Mouse (Mus musculus): ENCODE measurements around the gene Ifnl2. TPM values are rescaled to one million over a fixed set of nuclear protein-coding genes. Genes with fewer than 3 reads are reported as not detected.
A peak's percentile ranks its signal among the peaks of the same experiment; 100 is the strongest.
"Not testable (repeated sequence)": the region's sequence is repeated elsewhere in the genome, so short reads cannot be mapped to it uniquely, and the experiment has no call there.

Gene Ifnl2
- total RNA-seq (2012; rRNA removed): not detected in 2 replicates

DNA sequence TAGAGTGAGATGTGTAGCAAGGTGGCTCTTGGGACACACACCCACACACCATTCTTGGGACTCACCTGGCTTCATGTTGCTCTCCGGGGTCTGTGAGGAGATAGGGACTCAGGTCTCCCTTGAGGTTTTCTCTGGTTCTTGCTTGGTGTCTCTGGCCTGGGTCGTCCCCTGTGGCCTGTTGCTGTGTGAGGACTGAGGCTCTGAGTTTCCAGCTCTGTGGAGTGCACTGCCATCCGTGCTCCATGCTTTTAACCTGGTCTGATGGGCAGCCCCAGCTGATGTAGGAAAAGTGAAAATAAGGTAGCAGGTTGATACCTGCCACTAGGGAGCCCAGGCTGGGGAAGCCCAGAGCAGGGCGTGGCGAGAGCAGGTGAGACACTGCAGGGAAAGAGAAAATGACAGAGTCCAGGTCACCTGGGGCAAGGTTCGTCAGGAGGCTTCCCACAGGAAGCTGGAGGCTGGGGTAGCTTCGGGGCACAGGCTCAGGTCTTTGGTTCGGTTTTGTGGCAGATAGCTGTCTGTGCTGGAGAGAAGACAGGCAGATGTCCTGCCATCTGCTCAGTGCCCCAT lies at the start of gene Ifnl2:
Gene Ifnl2, minus strand, starts transcription at position 51 of the 570 bp plus-strand sequence.
- in situ Hi-C loops (cut with MboI; ENCODE audit: low sequenced_read_pairs in 2 of 2, unreplicated experiment in 2 of 2); H3K4me3 ChIP-seq (ENCODE audit: insufficient read depth in 1 of 2, low read depth in 1 of 2, low read length in 2 of 2, poor library complexity in 1 of 2, severe bottlenecking in 1 of 2); H3K9me3 ChIP-seq (ENCODE audit: control insufficient read depth, insufficient read depth, low read depth, low read length): not testable (repeated sequence)

GRCm38 (mm10) chr7:28558486-28558885 lies 48.2 kb upstream of the Ifnl2 start:
- DNase-seq (ENCODE audit: low read depth, low spot score): no peak
- Histone ChIP-seq H3K27ac (ENCODE audit: insufficient read depth, low read depth, low read length, poor library complexity, severe bottlenecking) (no peak overlapping the region), H3K4me3 (ENCODE audit: insufficient read depth in 1 of 2, low read depth in 1 of 2, low read length in 2 of 2, poor library complexity in 1 of 2, severe bottlenecking in 1 of 2) (no peak overlapping the region), H3K4me1 (ENCODE audit: control insufficient read depth in 2 of 2, insufficient read depth in 2 of 2, low read length in 2 of 2, poor library complexity in 1 of 2) (peaks cover 10 to 36% of the 10 kb centered on the region in 2 experiments), H3K9ac (ENCODE audit: insufficient read depth, low read depth, low read length, poor library complexity, severe bottlenecking) (no peak overlapping the region), H3K36me3 (ENCODE audit: control insufficient read depth, insufficient read depth, low read length, poor library complexity, severe bottlenecking) (peaks cover 41% of the 10 kb centered on the region), H3K9me3 (ENCODE audit: control insufficient read depth, insufficient read depth, low read depth, low read length) (no peaks in the 10 kb centered on the region)
- TF ChIP-seq ZNF384 (IDR thresholded peaks at IDR 0.05; ENCODE audit: low read depth, low read length) (no peak), ZC3H11A (IDR thresholded peaks at IDR 0.05; ENCODE audit: borderline replicate concordance, low read depth, low read length) (no peak), CHD2 (IDR thresholded peaks at IDR 0.05; ENCODE audit: low read depth, low read length) (no peak), MAFK (IDR thresholded peaks at IDR 0.05; ENCODE audit: insufficient read depth, low read depth, low read length) (no peak), HCFC1 (IDR thresholded peaks at IDR 0.05; ENCODE audit: borderline replicate concordance, insufficient read depth, low read length) (no peak)
- in situ Hi-C loops (cut with MboI; ENCODE audit: low sequenced_read_pairs in 2 of 2, unreplicated experiment in 2 of 2): no loop called here

More for the DNA sequence above, at the start of gene Ifnl2:
- H3K4me1 ChIP-seq (ENCODE audit: control insufficient read depth in 2 of 2, insufficient read depth in 2 of 2, low read length in 2 of 2, poor library complexity in 1 of 2); H3K36me3 ChIP-seq (ENCODE audit: control insufficient read depth, insufficient read depth, low read length, poor library complexity, severe bottlenecking); DNase-seq (ENCODE audit: low read depth, low spot score); H3K9ac ChIP-seq (ENCODE audit: insufficient read depth, low read depth, low read length, poor library complexity, severe bottlenecking); H3K27ac ChIP-seq (ENCODE audit: insufficient read depth, low read depth, low read length, poor library complexity, severe bottlenecking): not testable (repeated sequence)

DNA sequence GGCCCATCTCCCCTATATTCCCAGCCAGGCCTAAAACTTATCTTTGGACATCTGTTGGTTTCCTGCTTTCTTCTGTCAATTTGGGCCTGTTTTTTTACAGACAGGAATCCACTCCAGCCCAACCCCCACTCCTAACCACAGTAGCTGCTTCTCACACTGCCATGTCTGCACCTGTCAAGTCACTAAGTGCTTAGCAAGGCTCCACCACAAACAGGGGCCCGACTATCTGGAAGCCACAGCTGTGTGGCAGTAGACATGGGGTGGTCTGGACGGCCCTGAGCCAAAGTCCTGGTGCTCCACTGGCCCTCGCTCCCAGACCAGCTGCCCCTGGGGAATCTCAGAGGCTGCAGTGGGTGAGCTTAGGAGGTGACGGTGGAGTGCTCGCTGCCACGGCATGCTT lies 47.5 kb upstream of the Ifnl2 start:
- Histone ChIP-seq H3K36me3 (ENCODE audit: control insufficient read depth, insufficient read depth, low read length, poor library complexity, severe bottlenecking) (peaks cover 34% of the 10 kb centered on the region), H3K4me3 (ENCODE audit: insufficient read depth in 1 of 2, low read depth in 1 of 2, low read length in 2 of 2, poor library complexity in 1 of 2, severe bottlenecking in 1 of 2) (no peak overlapping the region), H3K9me3 (ENCODE audit: control insufficient read depth, insufficient read depth, low read depth, low read length) (no peaks in the 10 kb centered on the region), H3K4me1 (ENCODE audit: control insufficient read depth in 2 of 2, insufficient read depth in 2 of 2, low read length in 2 of 2, poor library complexity in 1 of 2) (peaks cover 10 to 36% of the 10 kb centered on the region in 2 experiments), H3K27ac (ENCODE audit: insufficient read depth, low read depth, low read length, poor library complexity, severe bottlenecking) (0 out of 2 replicates have a peak overlapping the region, but pooled peaks have one; percentile 26), H3K9ac (ENCODE audit: insufficient read depth, low read depth, low read length, poor library complexity, severe bottlenecking) (no peak overlapping the region)
- no peak for DNase-seq (ENCODE audit: low read depth, low spot score)
- in situ Hi-C loops (cut with MboI; ENCODE audit: low sequenced_read_pairs in 2 of 2, unreplicated experiment in 2 of 2): no loop called here
- TF ChIP-seq ZNF384 (IDR thresholded peaks at IDR 0.05; ENCODE audit: low read depth, low read length) (no peak), MAFK (IDR thresholded peaks at IDR 0.05; ENCODE audit: insufficient read depth, low read depth, low read length) (no peak), CHD2 (IDR thresholded peaks at IDR 0.05; ENCODE audit: low read depth, low read length) (no peak), HCFC1 (IDR thresholded peaks at IDR 0.05; ENCODE audit: borderline replicate concordance, insufficient read depth, low read length) (no peak), ZC3H11A (IDR thresholded peaks at IDR 0.05; ENCODE audit: borderline replicate concordance, low read depth, low read length) (no peak)

DNA sequence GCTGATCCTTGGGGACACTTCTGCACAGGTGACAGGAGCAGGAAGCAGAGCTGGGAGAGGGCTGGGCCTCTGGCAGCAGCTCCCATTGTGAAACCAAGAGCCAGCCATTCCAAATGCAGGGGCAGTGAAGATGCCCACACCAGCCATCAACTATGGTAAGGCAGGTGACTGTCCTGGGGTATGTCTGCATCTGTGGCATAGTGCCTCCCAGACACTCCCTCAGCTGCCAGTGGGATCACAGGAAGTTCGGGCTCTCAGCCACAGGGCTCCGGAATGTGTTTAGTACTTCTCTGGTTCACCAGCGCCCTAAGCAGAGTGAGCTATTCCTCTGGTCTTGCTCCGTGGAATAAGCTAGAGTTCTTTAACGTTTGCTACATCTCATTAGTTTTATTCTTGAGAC lies 46.8 kb upstream of the Ifnl2 start:
- TF ChIP-seq ZC3H11A (IDR thresholded peaks at IDR 0.05; ENCODE audit: borderline replicate concordance, low read depth, low read length) (no peak), MAFK (IDR thresholded peaks at IDR 0.05; ENCODE audit: insufficient read depth, low read depth, low read length) (no peak), CHD2 (IDR thresholded peaks at IDR 0.05; ENCODE audit: low read depth, low read length) (no peak), ZNF384 (IDR thresholded peaks at IDR 0.05; ENCODE audit: low read depth, low read length) (no peak), HCFC1 (IDR thresholded peaks at IDR 0.05; ENCODE audit: borderline replicate concordance, insufficient read depth, low read length) (no peak)
- Histone ChIP-seq H3K27ac (ENCODE audit: insufficient read depth, low read depth, low read length, poor library complexity, severe bottlenecking) (peak overlapping the region; percentile 60; the same call in 1 of the 2 replicates), H3K9me3 (ENCODE audit: control insufficient read depth, insufficient read depth, low read depth, low read length) (no peaks in the 10 kb centered on the region), H3K4me3 (ENCODE audit: insufficient read depth in 1 of 2, low read depth in 1 of 2, low read length in 2 of 2, poor library complexity in 1 of 2, severe bottlenecking in 1 of 2) (no peak overlapping the region; a peak in 1 of 4 replicates), H3K4me1 (ENCODE audit: control insufficient read depth in 2 of 2, insufficient read depth in 2 of 2, low read length in 2 of 2, poor library complexity in 1 of 2) (peaks cover 10 to 36% of the 10 kb centered on the region in 2 experiments), H3K9ac (ENCODE audit: insufficient read depth, low read depth, low read length, poor library complexity, severe bottlenecking) (no peak overlapping the region), H3K36me3 (ENCODE audit: control insufficient read depth, insufficient read depth, low read length, poor library complexity, severe bottlenecking) (peaks cover 28% of the 10 kb centered on the region)
- in situ Hi-C loops (cut with MboI; ENCODE audit: low sequenced_read_pairs in 2 of 2, unreplicated experiment in 2 of 2): no loop called here
- DNase-seq (ENCODE audit: low read depth, low spot score): no peak

Data from ES-E14 (cell line).